Mouse (Mus musculus): ENCODE data around the gene Ncoa6. TPM values are rescaled to one million over a fixed set of nuclear protein-coding genes. Genes with fewer than 3 reads are reported as not detected.

The Ncoa6 gene
- polyA plus RNA-seq, 1 experiment = 93.0 TPM

DNA sequence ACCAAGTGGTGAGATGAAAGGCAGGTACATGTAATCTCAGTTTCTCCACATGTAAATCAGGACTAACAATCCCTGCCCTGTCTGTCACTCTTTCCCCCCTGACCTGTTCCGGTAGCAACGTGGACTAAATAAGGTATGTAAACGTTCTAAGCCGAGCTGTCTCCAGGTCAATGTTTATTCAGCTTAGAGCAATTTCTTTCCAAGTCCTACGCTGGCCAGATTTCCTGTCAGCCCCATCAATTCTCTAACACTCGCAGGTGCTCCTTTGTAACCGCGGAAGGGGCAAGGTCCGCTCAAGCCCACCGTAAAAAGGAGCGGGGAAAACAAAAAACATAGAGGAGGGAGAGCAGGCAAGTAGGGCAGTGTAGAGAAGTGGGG lies 92.6 kb downstream of the Ncoa6 start:
- Histone ChIP-seq H3K27ac (ENCODE audit: control insufficient read depth, insufficient read depth, low read depth, low read length) (peak overlapping the region; percentile 97), H3K36me3 (ENCODE audit: control insufficient read depth, insufficient read depth, low read length) (no peaks in the 10 kb centered on the region), H3K4me1 (ENCODE audit: control insufficient read depth, insufficient read depth, low read length) (peaks cover 4% of the 10 kb centered on the region), H3K4me3 (ENCODE audit: control insufficient read depth, low read depth, low read length) (peak overlapping the region; percentile 97), H3K27me3 (ENCODE audit: control insufficient read depth, insufficient read depth, low read length) (no peaks in the 10 kb centered on the region; the same call in 1 of the 2 replicates)
- no peak for TF ChIP-seq CTCF (IDR thresholded peaks at IDR 0.05; ENCODE audit: control insufficient read depth, insufficient read depth, insufficient replicate concordance, low read depth, low read length)
- TF ChIP-seq POLR2A (IDR thresholded peaks at IDR 0.05; ENCODE audit: control insufficient read depth, low read depth, low read length) = no peak

GRCm38 (mm10) chr2:155380261-155381059 lies 93.2 kb downstream of the Ncoa6 start, which contains the start of gene Trp53inp2:
Gene Trp53inp2, plus strand, starts transcription at chr2:155381059.
- TF ChIP-seq POLR2A (IDR thresholded peaks at IDR 0.05; ENCODE audit: control insufficient read depth, low read depth, low read length) (no peak), CTCF (IDR thresholded peaks at IDR 0.05; ENCODE audit: control insufficient read depth, insufficient read depth, insufficient replicate concordance, low read depth, low read length) (no peak)
- peak within 1 kb of the TSS; percentile 97 for H3K27ac ChIP-seq (ENCODE audit: control insufficient read depth, insufficient read depth, low read depth, low read length)
- peak within 1 kb of the TSS; percentile 97 for H3K4me3 ChIP-seq (ENCODE audit: control insufficient read depth, low read depth, low read length)
- no peaks in the 10 kb centered on the region; the same call in 1 of the 2 replicates for H3K27me3 ChIP-seq (ENCODE audit: control insufficient read depth, insufficient read depth, low read length)
- H3K4me1 ChIP-seq (ENCODE audit: control insufficient read depth, insufficient read depth, low read length) = peaks cover 4% of the 10 kb centered on the region
- H3K36me3 ChIP-seq (ENCODE audit: control insufficient read depth, insufficient read depth, low read length) = no peaks in the 10 kb centered on the region

GRCm38 (mm10) chr2:155376191-155376590 lies 97.5 kb downstream of the Ncoa6 start:
- Histone ChIP-seq H3K36me3 (ENCODE audit: control insufficient read depth, insufficient read depth, low read length) (no peaks in the 10 kb centered on the region), H3K27ac (ENCODE audit: control insufficient read depth, insufficient read depth, low read depth, low read length) (no peak overlapping the region), H3K4me3 (ENCODE audit: control insufficient read depth, low read depth, low read length) (no peak overlapping the region), H3K4me1 (ENCODE audit: control insufficient read depth, insufficient read depth, low read length) (peaks cover 2% of the 10 kb centered on the region), H3K27me3 (ENCODE audit: control insufficient read depth, insufficient read depth, low read length) (no peaks in the 10 kb centered on the region; the same call in 1 of the 2 replicates)
- no peak for TF ChIP-seq CTCF (IDR thresholded peaks at IDR 0.05; ENCODE audit: control insufficient read depth, insufficient read depth, insufficient replicate concordance, low read depth, low read length)
- TF ChIP-seq POLR2A (IDR thresholded peaks at IDR 0.05; ENCODE audit: control insufficient read depth, low read depth, low read length) = no peak

DNA sequence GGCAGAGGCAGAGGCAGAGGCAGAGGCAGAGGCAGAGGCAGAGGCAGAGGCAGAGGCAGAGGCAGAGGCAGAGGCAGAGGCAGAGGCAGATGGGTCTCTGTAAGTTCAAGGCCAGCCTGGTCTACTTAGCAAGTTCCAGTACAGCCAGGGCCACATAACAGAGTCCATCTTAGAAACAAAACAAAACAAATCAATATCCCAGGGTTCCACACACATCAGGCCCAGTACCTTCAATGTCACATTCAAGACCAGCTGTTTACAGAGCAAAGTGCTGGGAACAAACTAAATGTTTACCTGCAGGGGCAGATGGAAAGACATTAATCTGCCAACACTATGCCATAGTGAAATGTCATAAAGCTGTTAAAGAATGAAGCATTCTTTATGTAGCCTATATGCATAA lies 99.2 kb downstream of the Ncoa6 start:
- Histone ChIP-seq H3K27ac (ENCODE audit: control insufficient read depth, insufficient read depth, low read depth, low read length) (no peak overlapping the region), H3K4me1 (ENCODE audit: control insufficient read depth, insufficient read depth, low read length) (peaks cover 2% of the 10 kb centered on the region; the same call in 1 of the 2 replicates), H3K4me3 (ENCODE audit: control insufficient read depth, low read depth, low read length) (no peak overlapping the region), H3K27me3 (ENCODE audit: control insufficient read depth, insufficient read depth, low read length) (no peaks in the 10 kb centered on the region), H3K36me3 (ENCODE audit: control insufficient read depth, insufficient read depth, low read length) (no peaks in the 10 kb centered on the region)
- TF ChIP-seq CTCF (IDR thresholded peaks at IDR 0.05; ENCODE audit: control insufficient read depth, insufficient read depth, insufficient replicate concordance, low read depth, low read length) (no peak), POLR2A (IDR thresholded peaks at IDR 0.05; ENCODE audit: control insufficient read depth, low read depth, low read length) (no peak)

DNA sequence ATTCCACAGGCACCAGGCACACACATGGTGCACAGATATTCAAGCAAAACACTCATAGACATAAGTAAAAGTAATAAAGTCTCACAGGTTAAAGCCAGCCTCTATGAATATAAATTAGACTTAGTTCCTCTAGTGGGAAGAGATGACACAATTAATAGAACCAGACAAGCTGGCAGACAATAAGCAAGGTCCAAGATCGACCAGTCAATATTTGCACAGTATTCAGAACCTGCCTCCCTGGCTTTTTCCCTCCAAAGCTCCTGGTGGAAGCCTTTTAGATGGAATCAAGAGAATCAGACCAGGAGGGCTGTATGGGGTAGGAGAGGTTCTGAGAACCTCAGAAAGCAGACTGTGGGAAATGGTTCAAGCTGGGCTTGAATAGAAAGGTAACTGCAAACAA lies 99.8 kb downstream of the Ncoa6 start:
- H3K36me3 ChIP-seq (ENCODE audit: control insufficient read depth, insufficient read depth, low read length) = no peaks in the 10 kb centered on the region
- TF ChIP-seq CTCF (IDR thresholded peaks at IDR 0.05; ENCODE audit: control insufficient read depth, insufficient read depth, insufficient replicate concordance, low read depth, low read length) (no peak), POLR2A (IDR thresholded peaks at IDR 0.05; ENCODE audit: control insufficient read depth, low read depth, low read length) (no peak)
- no peak overlapping the region for H3K27ac ChIP-seq (ENCODE audit: control insufficient read depth, insufficient read depth, low read depth, low read length)
- H3K4me1 ChIP-seq (ENCODE audit: control insufficient read depth, insufficient read depth, low read length) = peaks cover 2% of the 10 kb centered on the region; the same call in 1 of the 2 replicates
- H3K27me3 ChIP-seq (ENCODE audit: control insufficient read depth, insufficient read depth, low read length) = no peaks in the 10 kb centered on the region
- H3K4me3 ChIP-seq (ENCODE audit: control insufficient read depth, low read depth, low read length) = no peak overlapping the region

DNA sequence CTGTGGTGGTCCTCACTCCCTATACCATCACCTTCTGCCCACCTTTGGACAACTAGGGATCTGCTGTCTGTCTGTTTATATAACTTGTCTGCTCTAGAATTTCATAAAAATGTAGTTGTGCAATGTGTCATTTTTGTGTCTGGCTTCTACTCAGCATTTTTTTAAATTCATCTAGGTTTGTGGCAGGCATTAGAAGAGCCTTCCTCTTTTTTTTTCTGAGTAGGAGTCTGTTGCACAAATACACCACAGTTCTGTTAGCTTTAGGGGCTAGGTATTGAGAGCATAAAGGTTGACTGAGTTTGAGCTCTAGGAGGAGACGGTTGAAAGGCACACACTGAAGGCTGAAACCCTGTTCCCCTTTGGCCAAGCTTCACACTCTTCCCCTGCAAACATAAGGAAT lies 100.4 kb downstream of the Ncoa6 start:
- no peak overlapping the region for H3K27ac ChIP-seq (ENCODE audit: control insufficient read depth, insufficient read depth, low read depth, low read length)
- no peaks in the 10 kb centered on the region for H3K27me3 ChIP-seq (ENCODE audit: control insufficient read depth, insufficient read depth, low read length)
- peaks cover 2% of the 10 kb centered on the region; the same call in 1 of the 2 replicates for H3K4me1 ChIP-seq (ENCODE audit: control insufficient read depth, insufficient read depth, low read length)
- H3K36me3 ChIP-seq (ENCODE audit: control insufficient read depth, insufficient read depth, low read length) = no peaks in the 10 kb centered on the region
- TF ChIP-seq CTCF (IDR thresholded peaks at IDR 0.05; ENCODE audit: control insufficient read depth, insufficient read depth, insufficient replicate concordance, low read depth, low read length) (no peak), POLR2A (IDR thresholded peaks at IDR 0.05; ENCODE audit: control insufficient read depth, low read depth, low read length) (no peak)
- H3K4me3 ChIP-seq (ENCODE audit: control insufficient read depth, low read depth, low read length) = no peak overlapping the region

GRCm38 (mm10) chr2:155372451-155372850 lies 101.2 kb downstream of the Ncoa6 start:
- TF ChIP-seq POLR2A (IDR thresholded peaks at IDR 0.05; ENCODE audit: control insufficient read depth, low read depth, low read length) = no peak
- no peak for TF ChIP-seq CTCF (IDR thresholded peaks at IDR 0.05; ENCODE audit: control insufficient read depth, insufficient read depth, insufficient replicate concordance, low read depth, low read length)
- Histone ChIP-seq H3K27me3 (ENCODE audit: control insufficient read depth, insufficient read depth, low read length) (no peaks in the 10 kb centered on the region), H3K27ac (ENCODE audit: control insufficient read depth, insufficient read depth, low read depth, low read length) (no peak overlapping the region), H3K36me3 (ENCODE audit: control insufficient read depth, insufficient read depth, low read length) (no peaks in the 10 kb centered on the region), H3K4me1 (ENCODE audit: control insufficient read depth, insufficient read depth, low read length) (peaks cover 2% of the 10 kb centered on the region; the same call in 1 of the 2 replicates), H3K4me3 (ENCODE audit: control insufficient read depth, low read depth, low read length) (no peak overlapping the region)
